Mouse (Mus musculus): ENCODE measurements around the gene C1qa. TPM values are rescaled to one million over a fixed set of nuclear protein-coding genes. Genes with fewer than 3 reads are reported as not detected.

C1qa gene
- polyA plus RNA-seq, 1 experiment from 2014 or later, result 123 TPM

DNA sequence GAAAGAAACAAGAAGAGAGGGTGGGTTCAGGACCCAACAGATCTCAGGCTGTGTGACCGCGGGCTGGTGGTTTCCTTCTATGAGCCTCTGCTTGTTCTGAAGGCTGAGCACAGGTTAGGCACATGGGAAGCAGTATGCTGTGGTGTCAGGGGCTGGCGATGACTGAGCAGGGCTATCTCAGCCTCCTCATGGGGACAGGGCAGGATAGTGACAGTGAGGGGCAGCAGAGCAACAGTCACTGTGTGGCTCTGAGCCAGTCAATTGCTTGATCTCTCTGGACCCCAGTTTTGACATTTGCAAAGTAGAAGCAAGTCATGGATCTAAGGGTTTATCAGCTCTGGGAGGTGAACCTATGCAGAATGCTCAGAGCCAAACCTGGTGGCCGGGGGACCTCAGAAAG is 7.5 kb downstream of the C1qa start:
- Histone ChIP-seq H3K27me3 (ENCODE audit: insufficient read depth, low read length) (peaks cover 4% of the 10 kb centered on the region; the same call in 1 of the 2 replicates), H3K4me1 (ENCODE audit: insufficient read depth) (no peaks in the 10 kb centered on the region), H3K4me2 (ENCODE audit: low read depth, low read length) (no peak overlapping the region), H3K36me3 (replicated peaks; ENCODE audit: insufficient read depth, low read length) (no peaks in the 10 kb centered on the region), H3K4me3 (ENCODE audit: low read depth, low read length) (peak overlapping the region; percentile 1; the same call in 1 of the 2 replicates), H3K9ac (replicated peaks) (no peak overlapping the region), H3K9me3 (ENCODE audit: low read length) (no peaks in the 10 kb centered on the region), H3K27ac (ENCODE audit: low read depth) (peak overlapping the region; percentile 18; the same call in 1 of the 2 replicates)
- 73% methylated on average over 4 of the region's 4 CpGs for WGBS (ENCODE audit: insufficient replicate concordance)
- no peak for TF ChIP-seq CTCF (IDR thresholded peaks at IDR 0.05; ENCODE audit: low read depth)
- DNase-seq (no peak), ATAC-seq (no peak)

DNA sequence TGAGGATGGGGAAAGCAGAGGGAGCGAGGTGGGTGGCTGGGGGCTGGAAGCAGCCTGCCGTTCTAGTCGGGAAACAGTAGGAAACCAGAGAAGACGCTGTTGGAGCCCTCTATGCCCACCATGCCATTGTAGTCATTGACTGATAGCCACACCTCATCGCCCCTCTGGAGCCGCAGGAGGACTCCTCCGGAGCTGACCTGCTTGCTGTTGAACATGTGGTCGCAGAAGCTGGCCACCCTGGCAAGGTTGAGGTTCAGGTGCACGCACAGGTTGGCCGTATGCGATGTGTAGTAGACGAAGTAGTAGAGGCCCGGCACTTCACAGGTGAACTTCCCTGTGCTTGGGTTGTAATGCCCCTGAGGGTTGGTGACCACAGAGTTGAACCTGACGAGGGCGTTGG is 8.6 kb downstream of the C1qa start:
- Histone ChIP-seq H3K4me3 (ENCODE audit: low read depth, low read length) (no peak overlapping the region), H3K4me1 (ENCODE audit: insufficient read depth) (no peaks in the 10 kb centered on the region), H3K9me3 (ENCODE audit: low read length) (no peaks in the 10 kb centered on the region), H3K27me3 (ENCODE audit: insufficient read depth, low read length) (no peaks in the 10 kb centered on the region), H3K27ac (ENCODE audit: low read depth) (no peak overlapping the region), H3K9ac (replicated peaks) (no peak overlapping the region), H3K4me2 (ENCODE audit: low read depth, low read length) (no peak overlapping the region), H3K36me3 (replicated peaks; ENCODE audit: insufficient read depth, low read length) (no peaks in the 10 kb centered on the region)
- WGBS (ENCODE audit: insufficient replicate concordance), result 77% methylated on average over 15 of the region's 15 CpGs
- ATAC-seq, result no peak
- TF ChIP-seq EP300 (IDR thresholded peaks at IDR 0.05; ENCODE audit: low read depth) (no peak), CTCF (IDR thresholded peaks at IDR 0.05; ENCODE audit: low read depth) (no peak)
- DNase-seq, result no peak

DNA sequence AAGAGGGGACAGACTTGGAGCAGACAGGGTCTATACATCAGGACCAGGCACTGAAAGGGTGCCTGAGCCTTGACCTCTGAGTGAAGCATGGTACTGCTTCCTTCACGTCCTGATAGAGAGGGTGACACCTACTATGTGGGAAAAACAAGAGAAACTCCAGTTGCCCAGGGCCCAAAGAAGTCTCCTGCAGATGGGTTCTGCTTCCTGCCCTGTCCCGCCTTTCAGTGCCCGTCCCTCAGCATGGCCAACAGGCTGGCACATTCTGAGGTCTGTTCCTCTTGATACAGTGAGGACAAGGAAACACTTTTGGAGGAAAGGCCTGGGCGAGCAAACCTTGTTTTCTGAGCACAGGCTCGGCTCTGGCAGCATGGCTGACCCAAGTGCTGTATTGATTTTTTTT is 10.9 kb downstream of the C1qa start:
- no peaks in the 10 kb centered on the region for H3K4me1 ChIP-seq (ENCODE audit: insufficient read depth)
- no peak overlapping the region for H3K4me3 ChIP-seq (ENCODE audit: low read depth, low read length)
- no peaks in the 10 kb centered on the region for H3K9me3 ChIP-seq (ENCODE audit: low read length)
- TF ChIP-seq EP300 (IDR thresholded peaks at IDR 0.05; ENCODE audit: low read depth), result no peak
- WGBS (ENCODE audit: insufficient replicate concordance), result 49% methylated on average over 5 of the region's 5 CpGs
- no peak overlapping the region for H3K9ac ChIP-seq (replicated peaks)
- H3K36me3 ChIP-seq (replicated peaks; ENCODE audit: insufficient read depth, low read length), result no peaks in the 10 kb centered on the region
- ATAC-seq (no peak), DNase-seq (no peak)
- no peak overlapping the region for H3K4me2 ChIP-seq (ENCODE audit: low read depth, low read length)
- H3K27ac ChIP-seq (ENCODE audit: low read depth), result no peak overlapping the region
- H3K27me3 ChIP-seq (ENCODE audit: insufficient read depth, low read length), result no peaks in the 10 kb centered on the region

GRCm38 (mm10) chr4:136886101-136886500 is 12.5 kb downstream of the C1qa start, which contains the start of gene C1qb:
Gene C1qb, minus strand, starts transcription at chr4:136886187.
- peak; percentile 76 for ATAC-seq
- no peak for TF ChIP-seq EP300 (IDR thresholded peaks at IDR 0.05; ENCODE audit: low read depth)
- no peak for TF ChIP-seq CTCF (IDR thresholded peaks at IDR 0.05; ENCODE audit: low read depth)
- H3K9me3 ChIP-seq (ENCODE audit: low read length), result no peaks in the 10 kb centered on the region
- H3K4me2 ChIP-seq (ENCODE audit: low read depth, low read length), result 0 out of 2 replicates have a peak within 1 kb of the TSS, but pooled peaks have one; percentile 13
- no peaks in the 10 kb centered on the region for H3K36me3 ChIP-seq (replicated peaks; ENCODE audit: insufficient read depth, low read length)
- peak within 1 kb of the TSS; percentile 39 for H3K27ac ChIP-seq (ENCODE audit: low read depth)
- H3K9ac ChIP-seq (replicated peaks), result peak within 1 kb of the TSS; percentile 34; the same call in 1 of the 2 replicates
- WGBS (ENCODE audit: insufficient replicate concordance), result 39% methylated on average over 7 of the region's 7 CpGs
- no peaks in the 10 kb centered on the region for H3K4me1 ChIP-seq (ENCODE audit: insufficient read depth)
- H3K27me3 ChIP-seq (ENCODE audit: insufficient read depth, low read length), result no peaks in the 10 kb centered on the region
- no peak within 1 kb of the TSS for H3K4me3 ChIP-seq (ENCODE audit: low read depth, low read length)
- DNase-seq, result no peak

DNA sequence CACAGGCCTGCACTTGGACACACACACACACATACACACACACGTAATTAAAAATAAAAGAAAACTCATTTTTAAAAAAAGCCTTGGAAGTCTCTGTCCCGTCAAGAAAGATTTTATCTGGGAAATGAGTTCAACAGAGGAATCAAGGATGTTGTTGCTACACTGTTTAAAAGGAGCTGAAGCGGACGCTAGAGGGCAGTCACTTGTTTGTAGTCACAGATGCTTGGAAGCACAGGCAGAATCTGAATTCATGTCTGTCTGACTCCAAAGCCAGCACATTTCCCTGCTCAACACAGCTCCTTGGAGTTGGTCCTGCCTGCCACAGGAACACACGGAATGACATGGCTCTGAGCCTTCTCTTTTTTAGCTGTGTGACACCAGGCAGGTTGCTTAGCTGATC is 20.0 kb downstream of the C1qa start:
- TF ChIP-seq CTCF (IDR thresholded peaks at IDR 0.05; ENCODE audit: low read depth) (peak; percentile 39), EP300 (IDR thresholded peaks at IDR 0.05; ENCODE audit: low read depth) (no peak)
- H3K9me3 ChIP-seq (ENCODE audit: low read length), result no peaks in the 10 kb centered on the region
- no peaks in the 10 kb centered on the region for H3K36me3 ChIP-seq (replicated peaks; ENCODE audit: insufficient read depth, low read length)
- H3K9ac ChIP-seq (replicated peaks), result no peak overlapping the region
- 20% methylated on average over 5 of the region's 5 CpGs for WGBS (ENCODE audit: insufficient replicate concordance)
- DNase-seq (no peak), ATAC-seq (no peak)
- H3K4me3 ChIP-seq (ENCODE audit: low read depth, low read length), result no peak overlapping the region
- H3K27ac ChIP-seq (ENCODE audit: low read depth), result no peak overlapping the region
- H3K27me3 ChIP-seq (ENCODE audit: insufficient read depth, low read length), result no peaks in the 10 kb centered on the region
- H3K4me2 ChIP-seq (ENCODE audit: low read depth, low read length), result no peak overlapping the region
- no peaks in the 10 kb centered on the region for H3K4me1 ChIP-seq (ENCODE audit: insufficient read depth)

DNA sequence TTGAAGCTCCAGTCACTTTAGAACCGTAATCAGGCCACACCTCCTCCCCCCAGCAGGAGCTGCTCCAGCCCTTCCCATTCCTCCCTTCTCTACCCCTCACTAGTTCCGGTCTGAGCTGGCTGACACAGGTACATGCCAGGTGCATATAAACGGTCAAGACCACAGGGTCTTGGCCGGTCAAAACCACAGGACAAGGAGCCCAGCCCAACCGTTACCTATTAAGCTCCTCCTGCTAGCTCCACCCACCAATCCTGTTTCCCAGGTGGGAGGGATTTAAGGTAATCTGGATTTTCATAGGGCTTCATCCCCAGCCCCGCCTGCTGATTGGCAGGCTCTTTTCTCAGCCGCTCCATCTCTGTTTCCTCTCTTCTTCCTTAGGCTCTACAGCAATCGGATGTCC is 20.4 kb downstream of the C1qa start:
- TF ChIP-seq CTCF (IDR thresholded peaks at IDR 0.05; ENCODE audit: low read depth) (no peak), EP300 (IDR thresholded peaks at IDR 0.05; ENCODE audit: low read depth) (no peak)
- H3K4me2 ChIP-seq (ENCODE audit: low read depth, low read length), result no peak overlapping the region

GRCm38 (mm10) chr4:136876971-136877370 is 21.6 kb downstream of the C1qa start:
- Histone ChIP-seq H3K9me3 (ENCODE audit: low read length) (no peaks in the 10 kb centered on the region), H3K27me3 (ENCODE audit: insufficient read depth, low read length) (no peaks in the 10 kb centered on the region), H3K27ac (ENCODE audit: low read depth) (no peak overlapping the region), H3K4me2 (ENCODE audit: low read depth, low read length) (no peak overlapping the region), H3K4me1 (ENCODE audit: insufficient read depth) (no peaks in the 10 kb centered on the region), H3K4me3 (ENCODE audit: low read depth, low read length) (no peak overlapping the region), H3K9ac (replicated peaks) (no peak overlapping the region), H3K36me3 (replicated peaks; ENCODE audit: insufficient read depth, low read length) (no peaks in the 10 kb centered on the region)
- DNase-seq, result peak; percentile 60
- ATAC-seq, result no peak
- WGBS (ENCODE audit: insufficient replicate concordance), result 23% methylated on average over 7 of the region's 7 CpGs
- TF ChIP-seq EP300 (IDR thresholded peaks at IDR 0.05; ENCODE audit: low read depth) (no peak), CTCF (IDR thresholded peaks at IDR 0.05; ENCODE audit: low read depth) (peak; percentile 66)

More for the DNA sequence above, 20.4 kb downstream of the C1qa start:
- Histone ChIP-seq H3K9ac (replicated peaks) (no peak overlapping the region), H3K4me3 (ENCODE audit: low read depth, low read length) (no peak overlapping the region), H3K9me3 (ENCODE audit: low read length) (no peaks in the 10 kb centered on the region), H3K36me3 (replicated peaks; ENCODE audit: insufficient read depth, low read length) (no peaks in the 10 kb centered on the region), H3K27me3 (ENCODE audit: insufficient read depth, low read length) (no peaks in the 10 kb centered on the region), H3K4me1 (ENCODE audit: insufficient read depth) (no peaks in the 10 kb centered on the region), H3K27ac (ENCODE audit: low read depth) (no peak overlapping the region)
- 41% methylated on average over 8 of the region's 8 CpGs for WGBS (ENCODE audit: insufficient replicate concordance)
- 0 out of 2 replicates have a peak, but pooled peaks have one; percentile 10 for ATAC-seq
- DNase-seq, result no peak
